Mouse (Mus musculus) cerebellum, postnatal 14 days (tissue): ENCODE measurements around the gene Olfr721-ps1.

ENCODE experiments used
- DNase-seq, 2 experiments: peaks; one replicate each; pipeline ENCODE4 v3.0.0; 2021; ENCODE audit warnings: mixed read lengths in 2 of 2

Olfr721-ps1 gene

GRCm38 (mm10) chr14:14400998-14401397 is at the start of gene Olfr721-ps1:
Gene Olfr721-ps1 (plus strand): TSS chr14:14401298.
- DNase-seq = no peak

GRCm38 (mm10) chr14:14351721-14352590 is 49.1 kb upstream of the Olfr721-ps1 start:
- DNase-seq = peak; percentile 2 to 30

GRCm38 (mm10) chr14:14352606-14353005 is 48.5 kb upstream of the Olfr721-ps1 start:
- DNase-seq = no peak

- no peak for DNase-seq
These were observed 47.9 kb upstream of the Olfr721-ps1 start for GRCm38 (mm10) chr14:14353081-14353732.

DNA sequence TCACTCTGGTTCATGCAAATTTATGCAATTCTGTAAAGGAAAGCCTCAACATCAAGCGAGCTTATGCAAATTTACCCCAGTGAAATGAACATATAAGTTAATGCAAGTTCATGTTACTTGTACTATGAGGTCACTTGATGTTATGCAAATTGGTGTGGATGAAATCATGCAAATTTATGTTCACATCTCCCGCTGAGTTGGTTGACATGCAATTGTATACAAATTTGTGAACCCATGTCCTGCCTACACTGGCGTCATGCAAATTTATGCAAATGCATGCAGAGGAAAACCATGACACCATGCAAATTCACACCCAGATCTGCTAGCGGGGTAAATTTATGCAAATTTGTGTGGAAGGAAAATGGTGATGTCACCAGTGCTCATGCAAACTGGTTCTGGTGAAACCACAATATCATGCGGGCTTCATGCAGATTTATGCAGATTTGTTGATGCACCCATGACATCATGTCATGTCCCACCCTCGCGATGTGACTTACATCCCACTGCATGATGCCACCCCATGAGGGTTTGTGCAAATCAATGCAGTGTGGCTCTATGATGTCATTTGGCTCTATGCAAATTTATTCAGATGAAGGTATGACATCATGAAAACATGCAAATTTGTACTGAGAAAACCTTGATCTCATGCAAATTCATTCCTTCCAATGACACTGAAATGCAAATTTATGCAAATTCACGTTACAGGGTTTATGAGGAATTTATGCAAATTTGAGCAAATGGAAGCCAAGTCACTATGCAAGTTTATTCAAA is 47.2 kb upstream of the Olfr721-ps1 start:
- no peak for DNase-seq

- no peak for DNase-seq
These were observed 46.4 kb upstream of the Olfr721-ps1 start for GRCm38 (mm10) chr14:14354511-14355359.

DNA sequence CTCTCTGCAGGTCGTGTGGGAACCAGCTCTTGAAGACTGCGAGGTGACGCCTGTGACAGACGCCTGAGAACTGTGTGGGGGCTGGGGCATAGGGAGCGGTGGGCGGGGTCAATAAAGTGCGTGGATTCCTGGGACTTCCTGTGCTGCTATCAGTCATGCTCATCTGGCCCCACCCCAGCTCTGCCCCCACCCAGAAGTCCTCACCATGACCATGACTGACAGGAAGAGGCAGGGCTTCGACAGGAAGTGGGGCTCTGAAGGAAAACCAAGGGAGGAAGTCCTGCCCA is 45.8 kb upstream of the Olfr721-ps1 start:
- no peak for DNase-seq

- no peak for DNase-seq
These were observed 5.6 kb upstream of the Olfr721-ps1 start for GRCm38 (mm10) chr14:14395535-14395934.

DNA sequence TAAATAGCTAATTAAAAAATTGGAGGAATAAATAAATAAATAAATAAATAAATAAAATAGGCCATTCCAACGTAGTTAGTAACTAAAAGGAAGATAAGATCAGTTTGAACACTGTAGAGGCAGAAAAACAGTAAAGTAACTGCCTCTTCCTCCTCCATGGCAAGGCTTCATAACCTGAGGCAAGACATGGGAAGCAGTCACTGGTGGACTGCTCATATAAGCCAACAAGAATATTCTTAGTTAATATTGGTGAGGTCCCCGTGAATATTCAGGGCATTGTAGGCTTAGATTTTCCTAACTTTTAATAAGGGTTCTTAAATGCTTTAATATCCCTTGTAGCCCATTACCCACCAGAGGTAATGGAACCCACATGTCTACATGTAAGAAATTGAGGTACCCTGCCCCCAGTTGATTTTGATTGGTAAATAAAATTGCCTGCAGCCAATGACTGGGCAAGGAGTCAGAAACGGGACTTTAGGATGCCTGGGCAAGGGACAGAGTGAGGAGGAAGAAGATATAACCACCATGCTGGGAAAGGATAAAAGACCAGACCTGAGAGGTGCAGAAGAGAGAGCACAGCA is 35.1 kb downstream of the Olfr721-ps1 start:
- DNase-seq = no peak
